Mouse (Mus musculus) testis, adult 10 weeks (tissue): Measurements from ENCODE around the gene Snx17. TPM values are rescaled to one million over a fixed set of nuclear protein-coding genes. Genes with fewer than 3 reads are reported as not detected.

Experiments used
- polyA plus RNA-seq: library from polyadenylated mRNA; stranded (reverse); fragments of 350-450 nt; fragmentation: Illumina TruSeq; extraction: RNeasy Lipid Tissue Mini Kit (QIAGEN cat#74804); gene quantifications from one replicate; pipeline ENCODE4 v1.2.3, GENCODE M21; 2014; ENCODE audit warnings: low read depth, low replicate concordance

Gene Snx17
- polyA plus RNA-seq = 20.1 TPM

DNA sequence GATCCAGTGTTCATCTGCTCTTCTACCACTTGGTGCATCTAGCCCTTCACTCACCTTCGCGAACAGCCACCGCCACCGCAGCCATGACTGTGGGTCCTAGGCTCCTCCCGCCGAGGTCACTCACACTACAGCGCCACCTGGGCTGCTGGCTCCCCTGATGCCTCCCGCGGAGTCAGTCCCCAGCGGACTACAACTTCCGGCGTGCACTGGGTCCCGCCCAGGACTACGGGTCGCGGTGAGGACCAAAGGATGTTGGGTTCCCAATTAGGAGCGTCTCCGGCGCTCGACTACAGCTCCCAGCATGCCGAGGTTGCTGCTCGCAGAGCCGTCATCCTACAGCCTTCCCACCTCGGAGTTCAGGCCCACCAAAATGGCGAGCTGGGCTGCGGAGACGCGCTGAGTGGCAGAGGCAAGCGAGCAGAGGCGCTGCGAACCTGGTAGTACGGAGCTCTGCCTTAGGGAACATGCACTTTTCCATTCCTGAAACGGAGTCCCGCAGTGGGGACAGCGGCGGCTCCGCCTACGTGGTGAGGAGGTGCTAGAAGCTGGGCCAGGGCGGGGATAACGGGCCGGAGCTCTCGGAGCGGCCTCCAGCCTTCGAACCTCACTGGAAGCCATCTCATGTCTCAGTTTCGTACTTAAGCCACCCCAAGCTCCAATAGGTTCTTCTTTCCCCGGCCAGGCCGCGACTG is at the start of gene Snx17, which contains the start of gene Eif2b4:
Gene Snx17 (plus strand): TSS at position 289 of the 692 bp plus-strand sequence.
Gene Eif2b4 (minus strand): TSS at position 492 of the 692 bp plus-strand sequence.

DNA sequence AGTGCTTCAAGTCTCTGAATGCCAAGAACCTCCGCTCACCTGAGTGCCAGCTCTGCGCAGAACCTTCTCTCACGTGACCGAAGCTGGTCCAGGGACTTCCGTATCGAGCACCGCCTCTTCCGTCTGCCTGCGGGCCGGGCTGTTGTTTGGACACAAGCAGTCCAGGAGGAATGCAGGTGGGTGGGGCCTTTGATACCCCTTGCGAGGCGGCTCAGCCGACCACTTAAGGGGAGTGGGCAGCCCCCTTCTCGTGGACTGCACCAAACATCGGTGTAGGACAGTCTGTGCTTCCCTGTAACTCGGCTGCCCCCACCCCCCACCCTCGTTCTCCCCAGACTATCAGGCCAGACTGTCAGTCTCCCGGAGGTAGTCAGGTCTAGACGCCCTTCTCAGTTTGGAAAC is 38.9 kb upstream of the Snx17 start, which contains the start of gene Mpv17:
Gene Mpv17 (minus strand): TSS at position 100 of the 402 bp plus-strand sequence.

DNA sequence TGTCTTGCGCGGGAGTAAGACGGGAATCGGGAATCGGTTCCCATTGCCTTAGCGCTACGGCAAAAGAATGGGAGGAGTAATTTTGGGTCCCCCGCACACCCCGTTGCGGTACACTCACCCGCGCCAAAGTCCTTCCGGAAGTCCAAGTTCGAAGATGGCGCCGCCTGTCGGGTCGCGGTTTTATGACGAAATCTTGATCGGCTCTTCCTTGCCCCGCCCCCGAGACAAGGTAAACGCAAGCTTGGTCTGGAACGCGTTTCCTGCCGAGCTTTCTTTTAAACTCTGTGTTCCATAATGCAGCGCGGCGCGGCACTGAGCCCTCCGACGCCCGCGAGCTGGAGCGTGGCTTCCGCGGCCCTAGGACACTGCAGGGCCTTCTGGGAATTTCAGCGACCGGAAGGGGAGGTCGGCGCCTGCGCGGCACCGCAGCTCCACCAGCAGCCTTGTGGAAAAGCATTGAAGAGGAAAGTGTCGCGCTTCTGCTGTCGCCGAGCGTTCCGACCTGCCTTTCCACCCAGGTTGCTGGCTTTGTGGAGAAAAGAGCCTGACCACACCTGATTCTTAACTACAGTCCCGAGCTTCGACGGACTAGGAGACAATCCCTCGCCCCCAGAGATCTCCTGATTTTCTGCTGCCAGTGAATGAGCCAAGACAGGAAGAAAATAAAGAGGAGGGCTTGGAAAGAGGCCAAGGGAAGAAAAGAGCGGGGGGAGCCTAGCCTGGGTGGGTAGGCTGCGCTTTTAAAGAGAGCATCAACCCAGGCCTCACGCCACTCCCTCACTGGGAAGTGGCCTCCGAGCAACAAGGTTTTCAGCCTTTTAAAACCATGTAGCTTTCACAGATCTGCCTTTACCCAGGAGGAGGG is 13.0 kb upstream of the Snx17 start, which contains the start of the genes Gm29609 and Gtf3c2:
Gene Gm29609 (minus strand): TSS at position 146 of the 865 bp plus-strand sequence.
Gene Gtf3c2 (minus strand): TSS at position 379 of the 865 bp plus-strand sequence.

DNA sequence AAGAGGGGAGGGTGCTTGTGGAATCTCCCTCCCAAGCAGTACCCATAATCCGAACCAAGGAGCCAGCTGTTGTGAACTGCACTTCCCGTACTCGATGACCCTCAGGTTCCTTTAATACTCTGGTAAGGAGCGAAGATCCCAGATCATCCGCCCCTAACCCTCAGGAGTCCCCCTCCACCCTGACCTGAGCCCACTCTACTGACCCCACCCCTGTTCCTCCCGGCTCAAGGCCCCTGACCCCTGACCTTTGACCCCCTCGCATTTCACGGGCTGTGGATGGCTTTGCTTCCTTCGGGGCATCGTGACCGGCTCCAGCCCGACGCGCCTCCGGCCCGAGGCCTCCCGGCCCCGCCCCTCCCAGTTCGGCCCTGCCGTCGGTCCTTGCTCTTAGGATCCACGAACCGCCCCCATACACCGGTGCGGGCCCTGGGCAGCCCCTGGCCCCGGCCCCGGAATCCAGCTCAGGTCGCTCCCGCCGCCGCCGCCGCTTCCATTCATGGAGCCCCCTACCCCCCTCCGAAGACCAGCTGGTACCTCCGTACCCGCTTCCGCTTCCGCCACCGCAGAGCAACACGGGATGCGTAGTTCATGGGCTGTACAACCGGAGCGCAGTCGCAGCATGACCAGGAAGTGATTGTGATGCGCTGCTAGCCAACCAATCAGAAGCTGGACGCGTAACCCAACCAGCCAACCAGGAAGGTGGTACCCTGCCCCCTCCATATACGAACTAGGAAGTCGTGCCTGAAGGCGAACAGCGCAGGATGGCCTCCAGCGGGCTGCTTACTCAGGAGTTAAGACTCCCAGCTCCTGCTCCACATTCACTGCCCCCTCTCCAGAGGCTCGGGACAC is 8.9 kb downstream of the Snx17 start, which contains the start of gene Zfp513:
Gene Zfp513 (minus strand): TSS at position 562 of the 849 bp plus-strand sequence.

DNA sequence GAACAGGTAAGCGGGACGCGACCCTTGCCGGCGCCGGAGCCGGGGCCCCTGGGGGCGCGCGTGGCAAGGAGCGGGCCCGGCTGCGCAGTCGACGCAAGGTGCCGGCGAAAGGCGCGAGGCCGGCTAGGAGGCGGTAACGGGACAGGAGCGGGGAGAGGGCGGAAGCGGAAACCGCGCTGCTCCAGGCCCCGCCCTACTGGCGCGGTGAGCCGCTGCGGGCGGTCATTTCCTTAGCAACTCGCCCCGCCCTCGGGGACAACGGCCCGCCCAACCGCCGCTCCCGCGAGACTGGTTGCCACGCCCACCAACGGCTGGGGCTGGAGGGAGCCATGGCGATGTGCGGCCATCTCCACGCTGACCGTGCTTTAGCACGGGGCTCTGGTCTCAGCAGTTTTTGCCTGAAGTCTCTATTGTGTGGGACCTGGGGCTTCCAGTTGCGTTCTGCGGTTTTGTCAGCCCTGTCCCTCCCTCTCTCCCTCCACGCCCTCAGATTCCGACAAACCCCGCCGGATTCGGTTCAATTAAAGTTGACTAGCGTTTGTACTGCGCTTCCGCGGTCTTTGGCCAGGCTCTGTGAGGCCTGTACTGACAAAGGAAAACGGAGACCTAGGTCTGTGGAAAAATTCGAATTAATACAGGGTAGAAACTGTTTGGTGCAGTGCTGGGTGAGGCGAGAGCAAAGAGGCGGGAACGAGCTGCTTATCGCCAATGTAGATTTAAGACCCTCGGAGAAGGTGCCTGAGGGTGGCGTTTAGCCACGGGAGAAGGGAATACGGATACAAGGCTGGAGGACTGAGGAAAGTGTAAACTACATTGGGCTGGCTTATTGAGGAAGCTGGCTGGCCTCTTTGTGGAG is 27.6 kb downstream of the Snx17 start, which contains the start of gene Ppm1g:
Gene Ppm1g (minus strand): TSS at position 240 of the 856 bp plus-strand sequence.

DNA sequence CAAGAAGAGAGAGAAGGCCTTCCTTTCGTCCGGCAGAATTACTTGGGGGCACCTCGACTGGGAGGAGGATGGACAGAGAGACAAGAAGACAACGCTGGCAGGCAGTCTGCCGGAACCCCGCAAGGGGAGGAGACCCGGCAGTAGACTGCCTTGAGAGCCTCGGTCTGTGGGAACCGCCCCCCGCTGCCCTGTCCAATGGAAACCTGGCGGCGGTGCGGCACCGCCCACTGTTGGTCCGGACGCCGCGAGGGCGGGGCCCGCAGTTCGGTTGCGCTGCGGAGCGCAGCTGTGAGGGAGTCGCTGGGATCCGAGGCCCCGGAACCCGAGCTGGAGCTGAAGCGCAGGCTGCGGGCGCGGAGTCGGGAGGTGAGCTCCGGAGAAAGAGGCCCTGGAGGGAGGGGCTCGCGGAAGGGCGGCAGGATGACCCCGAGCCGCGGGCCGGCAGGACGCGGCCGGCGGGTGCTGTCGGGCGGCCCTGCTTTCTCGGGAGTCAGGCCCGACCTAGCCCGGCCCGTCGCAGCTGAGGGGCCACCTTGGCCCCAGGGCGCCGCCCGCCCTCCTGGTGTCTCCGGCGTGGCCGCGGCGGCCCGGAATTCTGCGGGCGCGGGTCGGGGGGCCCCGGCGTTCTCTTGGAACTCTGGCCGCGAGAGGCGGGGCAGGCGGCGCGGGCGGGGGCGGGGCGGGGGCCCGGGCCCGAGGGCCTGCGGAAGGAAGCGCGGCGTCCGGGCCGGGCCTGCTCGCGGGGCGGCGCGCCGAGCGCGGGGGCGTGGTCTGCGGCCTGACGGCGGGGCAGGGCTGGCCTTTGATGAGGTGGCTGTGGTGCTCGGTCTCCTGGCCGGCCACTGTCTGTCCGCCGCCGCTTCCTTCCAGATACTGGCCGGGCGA is 47.9 kb downstream of the Snx17 start, which contains the start of the genes Nrbp1 and Gm9970:
Gene Nrbp1 (plus strand): TSS at position 228 of the 885 bp plus-strand sequence.
Gene Gm9970 (minus strand): TSS at position 596 of the 885 bp plus-strand sequence.

Other genes with a start within 250 kb of the Snx17 start
- not detected for gene Cgref1, start 247.6 kb upstream of the Snx17 start, polyA plus RNA-seq
- 7.0 TPM for gene Preb, start 232.9 kb upstream of the Snx17 start, polyA plus RNA-seq
- 0.73 TPM for gene Tcf23, start 224.6 kb upstream of the Snx17 start, polyA plus RNA-seq
- 28.7 TPM for gene Atraid, start 144.9 kb upstream of the Snx17 start, polyA plus RNA-seq
- gene Slc5a6, start 144.3 kb upstream of the Snx17 start, polyA plus RNA-seq = 0.84 TPM
- gene Cad, start 138.4 kb upstream of the Snx17 start, polyA plus RNA-seq = 0.66 TPM
- 281 TPM for gene Dnajc5g, start 86.9 kb upstream of the Snx17 start, polyA plus RNA-seq
- gene Slc30a3, start 85.0 kb upstream of the Snx17 start, polyA plus RNA-seq = 2.0 TPM
- gene Trim54, start 76.5 kb upstream of the Snx17 start, polyA plus RNA-seq = not detected
- not detected for gene Ucn, start 54.4 kb upstream of the Snx17 start, polyA plus RNA-seq
- 6.5 TPM for gene Mpv17, start 39.0 kb upstream of the Snx17 start, polyA plus RNA-seq
- gene Gm29609, start 13.3 kb upstream of the Snx17 start, polyA plus RNA-seq = 0.34 TPM
- 49.1 TPM for gene Gtf3c2, start 13.1 kb upstream of the Snx17 start, polyA plus RNA-seq
- 7.0 TPM for gene Eif2b4, start 203 bp downstream of the Snx17 start, polyA plus RNA-seq
- 2.7 TPM for gene Zfp513, start 9.1 kb downstream of the Snx17 start, polyA plus RNA-seq
- 206 TPM for gene Ppm1g, start 27.5 kb downstream of the Snx17 start, polyA plus RNA-seq
- gene Nrbp1, start 47.6 kb downstream of the Snx17 start, polyA plus RNA-seq = 56.3 TPM
- not detected for gene Gm9970, start 48.0 kb downstream of the Snx17 start, polyA plus RNA-seq
- 0.73 TPM for gene Krtcap3, start 58.5 kb downstream of the Snx17 start, polyA plus RNA-seq
- 165 TPM for gene Ift172, start 97.9 kb downstream of the Snx17 start, polyA plus RNA-seq
- gene Fndc4, start 102.9 kb downstream of the Snx17 start, polyA plus RNA-seq = 1.2 TPM
- gene Gckr, start 104.2 kb downstream of the Snx17 start, polyA plus RNA-seq = 0.48 TPM